Mouse (Mus musculus) embryonic fibroblast, embryonic 13.5 days (primary cell): ENCODE results near the gene Tnfsf11. TPM values are rescaled to one million over a fixed set of nuclear protein-coding genes. Genes with fewer than 3 reads are reported as not detected.

ENCODE experiments used
- H3K27ac ChIP-seq: 2 replicates; pipeline ENCODE4 v1.5.1; 2012; ENCODE audit warnings: low read length, control low read depth, inconsistent platforms; ENCODE audit not compliant: insufficient read depth
- H3K4me1 ChIP-seq: 2 replicates; pipeline ENCODE4 v1.6.1; 2011; ENCODE audit warnings: low read length; ENCODE audit not compliant: control insufficient read depth, insufficient read depth
- H3K4me3 ChIP-seq: 2 replicates; pipeline ENCODE4 v1.5.1; 2011; ENCODE audit warnings: mild to moderate bottlenecking, control low read depth, low read length; ENCODE audit not compliant: insufficient read depth
- CTCF ChIP-seq: IDR thresholded peaks from 2 replicates; pipeline ENCODE4 v1.5.1; 2011; ENCODE audit warnings: mild to moderate bottlenecking, control low read depth, low read length, moderate library complexity, borderline replicate concordance; ENCODE audit not compliant: insufficient read depth
- POLR2A ChIP-seq: IDR thresholded peaks from 2 replicates; pipeline ENCODE4 v1.6.1; 2011; ENCODE audit warnings: low read depth, mild to moderate bottlenecking, control low read depth, low read length, moderate library complexity
- polyA plus RNA-seq: library from polyadenylated mRNA; stranded (reverse); fragments of >200 nt; gene quantifications from 2 replicates; pipeline ENCODE4 v1.2.4, GENCODE M21; 2011; ENCODE audit warnings: low read depth; ENCODE audit not compliant: missing spikeins, insufficient read length

Gene Tnfsf11
- polyA plus RNA-seq, 1 experiment = 7.5 TPM

DNA sequence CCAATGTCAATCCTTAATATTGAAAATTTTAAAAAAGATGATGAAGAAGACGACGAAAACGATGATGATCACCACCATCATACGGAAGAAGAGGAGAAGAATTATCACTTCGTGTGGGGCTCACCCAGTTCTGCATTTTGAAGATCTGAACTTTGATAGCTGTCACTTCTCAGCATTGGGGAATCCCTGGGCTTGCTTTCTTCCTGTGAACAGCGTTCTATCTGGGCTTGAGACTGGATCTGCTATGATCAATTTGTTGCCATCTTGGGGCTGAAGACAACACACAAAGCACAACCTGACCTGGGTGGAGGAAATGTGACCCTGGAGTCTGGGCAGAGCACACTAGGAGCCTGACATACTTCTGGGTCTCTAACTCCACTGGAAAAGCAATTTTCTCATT lies 43.0 kb downstream of the Tnfsf11 start:
- Histone ChIP-seq H3K4me1 (no peaks in the 10 kb centered on the region), H3K4me3 (no peak overlapping the region), H3K27ac (no peak overlapping the region)
- TF ChIP-seq CTCF (no peak), POLR2A (no peak)

DNA sequence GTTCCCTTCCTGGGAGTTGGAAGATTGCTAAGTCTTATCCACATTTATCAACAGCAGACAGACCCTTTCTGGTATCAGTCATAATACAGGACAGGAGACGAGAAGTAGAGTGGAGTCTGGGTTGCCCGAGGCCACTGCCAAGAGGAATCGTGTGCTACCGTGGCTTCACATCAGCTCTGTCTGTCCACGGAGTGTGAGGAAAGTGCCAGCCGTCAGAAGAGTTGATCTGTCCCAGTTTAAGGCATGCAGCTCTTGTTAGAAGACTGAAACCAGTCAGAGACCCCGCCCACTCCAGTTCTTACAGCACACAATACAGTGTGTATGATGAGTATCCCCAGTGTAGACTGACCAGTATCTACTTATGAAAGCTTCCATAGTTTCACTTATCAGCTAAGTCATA lies 45.2 kb downstream of the Tnfsf11 start:
- Histone ChIP-seq H3K4me3 (no peak overlapping the region), H3K4me1 (no peaks in the 10 kb centered on the region), H3K27ac (no peak overlapping the region)
- TF ChIP-seq CTCF (no peak), POLR2A (no peak)

DNA sequence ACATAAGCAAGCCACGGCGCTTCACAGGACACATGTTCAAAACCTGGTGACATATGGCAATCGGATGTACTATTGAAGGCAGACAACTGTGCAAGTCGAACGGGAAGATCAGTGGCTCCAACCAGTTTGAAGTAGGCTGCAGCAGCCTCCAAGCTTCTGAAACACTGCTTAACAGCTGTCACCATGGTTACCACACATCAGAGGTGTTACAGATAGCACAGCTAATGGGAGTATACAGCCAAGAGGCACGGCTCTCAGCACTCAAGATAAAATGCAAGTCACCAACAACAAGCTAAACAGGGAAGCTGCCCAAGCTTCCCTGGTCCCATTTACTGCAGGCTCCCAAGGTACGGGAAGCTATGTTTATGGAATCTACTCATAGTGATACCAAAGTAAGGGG lies 46.6 kb downstream of the Tnfsf11 start:
- TF ChIP-seq CTCF = no peak
- TF ChIP-seq POLR2A = no peak
- H3K4me1 ChIP-seq = no peaks in the 10 kb centered on the region
- no peak overlapping the region for H3K27ac ChIP-seq
- no peak overlapping the region for H3K4me3 ChIP-seq

DNA sequence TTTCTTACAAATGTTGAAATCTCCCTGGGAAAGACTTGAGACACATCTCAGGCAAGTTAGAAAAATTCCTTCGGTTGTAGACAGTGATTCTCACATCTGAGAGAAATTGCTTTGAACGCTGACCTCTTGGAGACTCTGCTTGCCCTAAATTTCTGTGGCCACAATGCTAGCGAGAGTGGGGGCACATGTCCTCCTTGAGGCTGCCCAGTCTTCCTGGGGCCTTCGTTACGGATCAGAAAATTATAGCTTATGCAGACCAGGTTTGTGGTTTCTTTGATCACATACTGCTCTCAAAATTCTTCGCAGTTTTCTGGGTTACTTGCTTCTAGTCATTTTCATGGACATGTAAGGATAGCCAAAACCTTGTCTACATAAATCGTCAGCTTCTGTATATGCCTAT lies 53.8 kb downstream of the Tnfsf11 start:
- Histone ChIP-seq H3K4me1 (no peaks in the 10 kb centered on the region), H3K4me3 (no peak overlapping the region), H3K27ac (no peak overlapping the region)
- TF ChIP-seq POLR2A = no peak

DNA sequence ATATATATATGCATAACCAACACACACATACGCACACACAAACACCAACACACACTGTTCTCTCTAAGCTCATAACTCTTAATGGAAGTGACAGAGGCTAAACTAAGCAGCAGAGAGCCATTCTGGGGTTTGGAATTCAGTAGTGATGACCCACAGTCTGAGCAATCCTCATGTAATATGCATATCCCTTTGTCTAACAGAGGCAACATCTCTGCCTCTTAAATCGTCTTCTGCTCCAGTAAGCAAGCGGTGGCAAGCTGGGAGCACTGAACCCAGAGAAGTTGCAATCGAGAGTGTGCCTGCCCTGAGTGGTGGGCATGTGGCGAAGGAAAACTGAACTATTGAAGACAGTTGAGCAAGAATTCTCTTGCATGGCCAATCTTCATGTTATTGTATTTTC lies 61.2 kb downstream of the Tnfsf11 start:
- Histone ChIP-seq H3K4me3 (no peak overlapping the region), H3K4me1 (no peaks in the 10 kb centered on the region), H3K27ac (no peak overlapping the region)
- TF ChIP-seq POLR2A = no peak
- TF ChIP-seq CTCF = no peak

DNA sequence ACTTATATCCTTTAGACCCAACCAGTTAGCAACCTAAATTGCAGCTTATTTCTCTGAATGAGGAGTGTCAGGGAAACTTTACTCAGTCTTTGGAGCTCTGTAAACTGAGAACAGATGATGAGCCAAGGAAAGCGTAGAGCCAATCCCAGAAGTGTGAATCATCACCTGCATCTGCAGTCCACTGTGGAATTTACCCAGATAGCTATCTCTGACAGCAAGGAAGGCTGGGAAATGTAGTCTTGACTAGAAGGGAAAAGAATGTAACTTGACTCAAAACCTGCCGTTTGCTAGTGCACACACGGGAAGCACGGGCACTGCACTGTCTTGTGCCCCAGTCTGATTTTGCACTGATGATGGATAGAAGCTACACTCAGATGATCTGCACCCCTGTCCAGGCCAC lies 63.0 kb downstream of the Tnfsf11 start:
- no peak for TF ChIP-seq POLR2A
- TF ChIP-seq CTCF = no peak
- Histone ChIP-seq H3K27ac (no peak overlapping the region), H3K4me1 (no peaks in the 10 kb centered on the region), H3K4me3 (no peak overlapping the region)

DNA sequence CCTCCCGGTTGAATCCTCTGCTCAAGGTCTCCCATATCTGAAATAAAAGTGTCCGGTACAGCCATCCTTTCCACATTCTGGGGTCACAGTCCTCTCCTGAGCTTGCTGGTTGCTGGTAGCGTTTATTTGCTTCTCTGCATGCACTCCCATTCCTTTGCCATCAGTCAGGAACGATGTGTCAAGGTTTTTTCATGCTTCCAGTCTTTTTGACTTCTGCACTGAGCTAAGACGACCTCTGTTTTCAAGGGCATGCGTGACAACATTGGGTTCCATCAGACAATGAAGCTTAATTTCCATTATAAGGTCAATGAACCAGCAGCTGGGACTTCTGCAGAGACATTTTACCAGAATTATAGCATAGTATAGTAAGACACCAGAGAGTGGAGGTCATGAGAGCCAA lies 68.5 kb downstream of the Tnfsf11 start:
- no peak for TF ChIP-seq POLR2A
- TF ChIP-seq CTCF = no peak
- Histone ChIP-seq H3K27ac (no peak overlapping the region), H3K4me1 (no peaks in the 10 kb centered on the region), H3K4me3 (no peak overlapping the region)

DNA sequence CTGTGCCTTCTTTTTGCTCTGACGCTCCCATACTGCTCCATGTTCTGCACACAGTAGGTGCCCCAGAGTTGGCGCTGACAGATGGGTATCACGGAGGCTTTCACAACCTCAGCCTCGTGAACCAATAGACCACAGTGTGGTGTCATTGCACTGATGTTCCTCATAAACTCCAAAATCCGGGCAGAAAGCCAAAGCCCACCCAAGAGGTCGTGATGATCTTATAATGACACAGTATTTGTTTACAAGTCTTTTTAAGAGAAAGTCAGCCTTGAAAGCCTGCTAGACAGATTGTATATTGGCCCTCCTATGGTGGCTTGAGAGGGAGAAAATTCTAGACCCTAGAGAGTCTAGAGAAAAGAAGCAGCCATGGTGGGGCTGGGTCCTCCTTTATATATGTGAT lies 70.6 kb downstream of the Tnfsf11 start:
- Histone ChIP-seq H3K4me1 (no peaks in the 10 kb centered on the region), H3K27ac (no peak overlapping the region)
- TF ChIP-seq POLR2A = no peak
- TF ChIP-seq CTCF = no peak

DNA sequence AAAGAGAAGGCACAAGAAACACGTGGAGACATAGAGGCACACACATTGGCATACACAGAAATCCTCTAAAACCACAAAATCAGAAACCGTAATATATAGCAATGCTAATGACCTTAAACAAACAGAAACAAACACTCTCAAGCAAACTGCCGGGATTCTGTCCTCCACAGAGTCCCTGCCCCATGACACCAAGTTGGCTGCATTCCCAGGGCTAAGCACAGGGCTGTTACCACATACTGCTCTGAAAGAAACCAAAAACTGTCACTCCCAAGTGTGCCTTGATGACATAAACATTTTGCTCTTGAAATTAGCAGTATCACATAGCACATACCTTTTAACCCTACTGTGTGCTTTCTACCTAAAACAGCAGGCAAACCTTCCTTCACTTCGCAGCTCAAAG lies 71.7 kb downstream of the Tnfsf11 start:
- Histone ChIP-seq H3K4me1 (no peaks in the 10 kb centered on the region), H3K4me3 (no peak overlapping the region), H3K27ac (no peak overlapping the region)
- no peak for TF ChIP-seq CTCF
- no peak for TF ChIP-seq POLR2A

More for the DNA sequence above, 70.6 kb downstream of the Tnfsf11 start:
- H3K4me3 ChIP-seq = no peak overlapping the region

DNA sequence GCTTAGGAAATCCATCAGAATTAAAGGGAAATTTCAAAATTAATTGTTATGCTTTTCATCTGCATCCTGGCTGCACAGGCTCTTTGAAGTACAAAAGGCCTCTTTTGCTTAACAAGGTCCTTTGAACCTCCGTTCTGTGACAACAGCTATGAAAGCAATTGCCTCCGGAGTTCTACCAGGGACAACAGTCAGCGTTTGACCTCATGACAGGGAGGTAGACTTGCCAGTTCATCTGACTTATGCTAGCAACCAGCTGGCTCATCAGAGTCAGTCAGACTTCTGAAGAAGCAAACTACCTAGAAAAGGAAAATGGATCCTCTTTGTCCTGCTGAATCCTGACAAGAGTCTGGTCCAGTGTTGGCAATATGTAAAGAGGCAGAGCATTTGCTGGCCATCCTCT lies 72.5 kb downstream of the Tnfsf11 start:
- Histone ChIP-seq H3K4me1 (no peaks in the 10 kb centered on the region), H3K27ac (no peak overlapping the region), H3K4me3 (no peak overlapping the region)
- TF ChIP-seq POLR2A = no peak
- no peak for TF ChIP-seq CTCF

DNA sequence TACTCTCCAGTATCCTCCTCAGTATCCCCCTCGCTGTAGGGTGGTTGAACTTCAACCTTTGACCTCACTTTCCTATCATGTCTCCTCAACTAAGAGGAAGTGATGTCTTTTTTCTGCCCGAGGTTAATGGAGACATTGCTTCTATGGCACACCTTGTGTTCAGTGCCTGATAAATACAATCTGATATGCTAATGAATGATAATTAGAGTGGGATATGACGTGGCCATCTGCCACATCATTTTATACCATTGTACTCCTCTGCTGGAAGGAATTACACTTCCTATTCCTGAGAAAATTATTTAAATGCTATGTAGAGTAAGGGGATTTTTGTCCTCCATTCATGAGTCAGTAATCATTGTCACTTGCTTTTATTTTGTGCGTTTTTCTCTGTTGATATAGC lies 78.8 kb downstream of the Tnfsf11 start:
- no peak overlapping the region for H3K27ac ChIP-seq
- H3K4me1 ChIP-seq = no peaks in the 10 kb centered on the region
- TF ChIP-seq CTCF (no peak), POLR2A (no peak)
- H3K4me3 ChIP-seq = no peak overlapping the region

Other genes starting within 250 kb of the Tnfsf11 start
- gene Fam216b, start 219.0 kb downstream of the Tnfsf11 start, polyA plus RNA-seq = not detected in 2 replicates
- gene Akap11, start 228.8 kb upstream of the Tnfsf11 start, polyA plus RNA-seq = 59.1 and 60.4 TPM in 2 replicates